Mouse (Mus musculus) MEL (cell line): ENCODE measurements around the gene Zbtb38. TPM values are rescaled to one million over a fixed set of nuclear protein-coding genes. Genes with fewer than 3 reads are reported as not detected.

ENCODE experiments used
- DNase-seq: peaks from one replicate; pipeline ENCODE4 v3.0.0; 2011; ENCODE audit warnings: low read depth, low spot score
- H3K27ac ChIP-seq: 2 replicates; pipeline ENCODE4 v1.5.1; 2012; ENCODE audit warnings: low read depth, mild to moderate bottlenecking, control low read depth, low read length, moderate library complexity; ENCODE audit not compliant: control insufficient read depth
- H3K27me3 ChIP-seq, 2 experiments: fragments of 150-350 bp in 1 of 2; sonication (generic) in 1 of 2; 2 replicates each; pipeline ENCODE4 v1.6.1; 2012; ENCODE audit warnings: low read length in 2 of 2, mild to moderate bottlenecking in 2 of 2, improper control_type of control experiment in 1 of 2, moderate library complexity in 1 of 2; ENCODE audit not compliant: insufficient read depth in 2 of 2, control insufficient read depth in 1 of 2
- H3K36me3 ChIP-seq, 2 experiments: 2 replicates each; pipeline ENCODE4 v1.6.1; 2012 to 2014; ENCODE audit warnings: low read length in 2 of 2, improper control_type of control experiment in 1 of 2, inconsistent platforms in 1 of 2, mild to moderate bottlenecking in 1 of 2; ENCODE audit not compliant: insufficient read depth in 2 of 2, control insufficient read depth in 1 of 2
- H3K4me1 ChIP-seq, 2 experiments: fragments of 150-350 bp in 1 of 2; sonication (generic) in 1 of 2; 2 replicates each; pipeline ENCODE4 v1.6.1; 2012; ENCODE audit warnings: low read length in 2 of 2, improper control_type of control experiment in 1 of 2, mild to moderate bottlenecking in 1 of 2; ENCODE audit not compliant: insufficient read depth in 2 of 2, control insufficient read depth in 1 of 2
- H3K4me3 ChIP-seq, 2 experiments: fragments of 150-350 bp in 1 of 2; sonication (generic) in 1 of 2; 2 replicates each; pipeline ENCODE4 v1.5.1; 2012; ENCODE audit warnings: low read depth in 2 of 2, low read length in 2 of 2, mild to moderate bottlenecking in 2 of 2, moderate library complexity in 2 of 2, control low read depth in 1 of 2, improper control_type of control experiment in 1 of 2; ENCODE audit not compliant: control insufficient read depth in 1 of 2, insufficient read depth in 1 of 2
- H3K79me2 ChIP-seq: 2 replicates; pipeline ENCODE4 v1.6.1; 2012; ENCODE audit warnings: mild to moderate bottlenecking, low read length, moderate library complexity; ENCODE audit not compliant: control insufficient read depth, poor library complexity, insufficient read depth
- H3K9ac ChIP-seq: 2 replicates; pipeline ENCODE4 v1.6.1; 2012; ENCODE audit warnings: low read depth, mild to moderate bottlenecking, control low read depth, low read length, moderate library complexity; ENCODE audit not compliant: control insufficient read depth, poor library complexity, severe bottlenecking
- H3K9me3 ChIP-seq: fragments of 150-350 bp; sonication (generic); replicated peaks from 2 replicates; pipeline ENCODE4 v1.6.1; 2012; ENCODE audit warnings: mild to moderate bottlenecking, low read length, improper control_type of control experiment, moderate library complexity; ENCODE audit not compliant: insufficient read depth
- CHD1 ChIP-seq: IDR thresholded peaks from 2 replicates; pipeline ENCODE4 v1.6.1; 2012; ENCODE audit warnings: low read depth, mild to moderate bottlenecking, inconsistent platforms, low read length, improper control_type of control experiment
- CHD2 ChIP-seq: IDR thresholded peaks from 2 replicates; pipeline ENCODE4 v1.6.1; 2011; ENCODE audit warnings: low read length, improper control_type of control experiment
- CTCF ChIP-seq, 3 experiments: IDR thresholded peaks in 2 of 3; conservative IDR thresholded peaks in 1 of 3; 2 replicates each; pipeline ENCODE4 v1.5.1; 2011 to 2012; ENCODE audit warnings: low read length in 3 of 3, low read depth in 2 of 3, mild to moderate bottlenecking in 2 of 3, improper control_type of control experiment in 1 of 3, inconsistent platforms in 1 of 3, mixed read lengths in 1 of 3, moderate library complexity in 1 of 3; ENCODE audit not compliant: control insufficient read depth in 1 of 3, insufficient read depth in 1 of 3, poor library complexity in 1 of 3, severe bottlenecking in 1 of 3
- E2F4 ChIP-seq: IDR thresholded peaks from 2 replicates; pipeline ENCODE4 v1.6.1; 2011; ENCODE audit warnings: low read depth, low read length, improper control_type of control experiment, borderline replicate concordance
- EP300 ChIP-seq, 2 experiments: IDR thresholded peaks; 2 replicates each; pipeline ENCODE4 v1.6.1; 2011; ENCODE audit warnings: improper control_type of control experiment in 2 of 2, low read length in 2 of 2, low read depth in 1 of 2, mild to moderate bottlenecking in 1 of 2
- ETS1 ChIP-seq: IDR thresholded peaks from 2 replicates; pipeline ENCODE4 v1.6.1; 2012; ENCODE audit warnings: low read depth, mild to moderate bottlenecking, inconsistent platforms, low read length, improper control_type of control experiment, moderate library complexity
- GATA1 ChIP-seq: IDR thresholded peaks from 2 replicates; pipeline ENCODE4 v1.6.1; 2011; ENCODE audit warnings: low read depth, low read length, improper control_type of control experiment
- HCFC1 ChIP-seq: IDR thresholded peaks from 2 replicates; pipeline ENCODE4 v1.6.1; 2012; ENCODE audit warnings: low read depth, mild to moderate bottlenecking, inconsistent platforms, low read length, improper control_type of control experiment, moderate library complexity
- MAFK ChIP-seq: IDR thresholded peaks from 2 replicates; pipeline ENCODE4 v1.6.1; 2011; ENCODE audit warnings: low read depth, mild to moderate bottlenecking, low read length, improper control_type of control experiment, borderline replicate concordance
- MAX ChIP-seq: IDR thresholded peaks from 2 replicates; pipeline ENCODE4 v1.6.1; 2011; ENCODE audit warnings: low read length, improper control_type of control experiment
- MAZ ChIP-seq: IDR thresholded peaks from 2 replicates; pipeline ENCODE4 v1.6.1; 2012; ENCODE audit warnings: low read depth, mild to moderate bottlenecking, inconsistent platforms, low read length, improper control_type of control experiment
- MEF2A ChIP-seq: IDR thresholded peaks from 2 replicates; pipeline ENCODE4 v1.6.1; 2014; ENCODE audit warnings: low read depth, mild to moderate bottlenecking, inconsistent platforms, low read length, improper control_type of control experiment; ENCODE audit not compliant: poor library complexity, insufficient replicate concordance, severe bottlenecking; ENCODE audit errors: extremely low read depth
- RAD21 ChIP-seq: IDR thresholded peaks from 2 replicates; pipeline ENCODE4 v1.6.1; 2011; ENCODE audit warnings: mild to moderate bottlenecking, low read depth, low read length, improper control_type of control experiment
- RCOR1 ChIP-seq: IDR thresholded peaks from 2 replicates; pipeline ENCODE4 v1.6.1; 2012; ENCODE audit warnings: low read depth, mild to moderate bottlenecking, inconsistent platforms, low read length, improper control_type of control experiment
- SIN3A ChIP-seq: IDR thresholded peaks from 2 replicates; pipeline ENCODE4 v1.6.1; 2012; ENCODE audit warnings: low read length, improper control_type of control experiment, inconsistent platforms
- TAL1 ChIP-seq: IDR thresholded peaks from 2 replicates; pipeline ENCODE4 v1.6.1; 2012; ENCODE audit warnings: mild to moderate bottlenecking, inconsistent platforms, low read length, moderate library complexity, mixed read lengths
- TBP ChIP-seq: IDR thresholded peaks from 2 replicates; pipeline ENCODE4 v1.8.0; 2011; ENCODE audit warnings: low read depth, low read length, improper control_type of control experiment
- TCF12 ChIP-seq: IDR thresholded peaks from 2 replicates; pipeline ENCODE4 v1.6.1; 2014; ENCODE audit warnings: low read depth, mild to moderate bottlenecking, inconsistent platforms, low read length, improper control_type of control experiment, moderate library complexity
- USF1 ChIP-seq: IDR thresholded peaks from 2 replicates; pipeline ENCODE4 v1.6.1; 2014; ENCODE audit warnings: low read depth, mild to moderate bottlenecking, inconsistent platforms, low read length, improper control_type of control experiment, moderate library complexity
- USF2 ChIP-seq, 2 experiments: IDR thresholded peaks; 2 replicates each; pipeline ENCODE4 v1.6.1; 2011 to 2012; ENCODE audit warnings: improper control_type of control experiment in 2 of 2, low read length in 2 of 2, borderline replicate concordance in 1 of 2, inconsistent platforms in 1 of 2, low read depth in 1 of 2, mild to moderate bottlenecking in 1 of 2; ENCODE audit not compliant: insufficient read depth in 1 of 2
- ZC3H11A ChIP-seq: IDR thresholded peaks from 2 replicates; pipeline ENCODE4 v1.6.1; 2012; ENCODE audit warnings: low read depth, mild to moderate bottlenecking, inconsistent platforms, low read length, improper control_type of control experiment
- ZKSCAN1 ChIP-seq: IDR thresholded peaks from 2 replicates; pipeline ENCODE4 v1.6.1; 2012; ENCODE audit warnings: low read depth, mild to moderate bottlenecking, inconsistent platforms, low read length, improper control_type of control experiment, moderate library complexity
- ZNF384 ChIP-seq: IDR thresholded peaks from 2 replicates; pipeline ENCODE4 v1.6.1; 2012; ENCODE audit warnings: low read depth, mild to moderate bottlenecking, inconsistent platforms, low read length, improper control_type of control experiment
- polyA plus RNA-seq, 2 experiments: library from polyadenylated mRNA; stranded (reverse) in 1 of 2; unstranded in 1 of 2; fragments of >175 nt in 1 of 2; fragments of >200 nt in 1 of 2; gene quantifications; 2 replicates each; pipeline versions ENCODE4 v1.2.1 to v1.2.4; 2012; ENCODE audit warnings: low replicate concordance in 2 of 2, low read depth in 1 of 2; ENCODE audit not compliant: insufficient read length in 2 of 2, insufficient read depth in 1 of 2, missing spikeins in 1 of 2
- total RNA-seq: library from RNA; depleted of rRNA; stranded (reverse); fragments of 300-350 nt; gene quantifications from 2 replicates; pipeline ENCODE4 v1.2.3, GENCODE M21; 2012

The Zbtb38 gene
- total and polyA plus RNA-seq, 3 experiments = 10.9 to 65.0 (median 12.2) TPM

DNA sequence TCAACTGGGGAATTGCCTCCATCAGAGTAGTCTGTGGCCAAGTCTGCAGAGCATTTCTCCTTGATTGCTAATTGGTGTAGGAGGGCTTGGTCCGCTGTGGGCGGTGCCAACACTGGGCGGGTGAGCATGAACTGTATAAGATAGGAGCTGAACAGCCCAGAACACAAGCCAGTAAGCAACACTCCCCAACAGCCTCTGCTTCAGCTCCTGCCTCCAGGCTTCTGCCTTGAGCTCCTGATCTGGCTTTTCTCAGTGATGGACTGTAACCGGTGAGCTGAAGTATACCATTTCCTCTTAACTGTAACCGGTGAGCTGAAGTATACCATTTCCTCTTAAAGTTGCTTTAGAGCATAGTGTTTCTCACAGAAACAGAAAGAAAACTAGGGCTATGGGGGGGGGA is 12.8 kb upstream of the Zbtb38 start (continued):
- TF ChIP-seq MAX (no peak), TAL1 (peak; percentile 19; the same call in 1 of the 2 replicates)

GRCm38 (mm10) chr9:96763847-96764631 is 11.4 kb upstream of the Zbtb38 start:
- peak; percentile 71 for DNase-seq
- Histone ChIP-seq H3K9ac (peak overlapping the region; percentile 41), H3K79me2 (no peaks in the 10 kb centered on the region; the same call in 1 of the 2 replicates), H3K36me3 (peaks cover 0 to 35% of the 10 kb centered on the region in 2 experiments; a peak in 2 of 4 replicates), H3K27ac (peak overlapping the region; percentile 97), H3K4me3 (peak overlapping the region; percentile 32 to 49; a peak in 3 of 4 replicates), H3K27me3 (no peaks in the 10 kb centered on the region), H3K9me3 (no peaks in the 10 kb centered on the region), H3K4me1 (peaks cover 11 to 34% of the 10 kb centered on the region in 2 experiments)
- no peak for TF ChIP-seq CHD2
- TF ChIP-seq SIN3A = no peak; the same call in 1 of the 2 replicates
- peak; percentile 93 for TF ChIP-seq ZNF384
- no peak for TF ChIP-seq MAFK
- TF ChIP-seq RCOR1 = peak; percentile 75
- TF ChIP-seq MEF2A = no peak
- TF ChIP-seq ZKSCAN1 = no peak
- TF ChIP-seq TBP = peak; percentile 18; the same call in 1 of the 2 replicates
- TF ChIP-seq ETS1 = peak; percentile 75
- peak; percentile 76 for TF ChIP-seq GATA1
- TF ChIP-seq CTCF (IDR thresholded peaks at IDR 0.05 in 2 of 3, conservative IDR thresholded peaks at IDR 0.05 in 1 of 3; ENCODE audit: control insufficient read depth in 1 of 3, insufficient read depth in 1 of 3, low read depth in 2 of 3, low read length in 3 of 3, poor library complexity in 1 of 3, severe bottlenecking in 1 of 3) = no peak
- peak; percentile 65; the same call in 1 of the 2 replicates for TF ChIP-seq TCF12
- TF ChIP-seq HCFC1 = 0 out of 2 replicates have a peak, but pooled peaks have one; percentile 16
- no peak for TF ChIP-seq E2F4
- no peak for TF ChIP-seq CHD1
- TF ChIP-seq USF2 (IDR thresholded peaks at IDR 0.05; ENCODE audit: borderline replicate concordance in 1 of 2, insufficient read depth in 1 of 2, low read depth in 1 of 2, low read length in 2 of 2) = no peak
- peak; percentile 59 to 75 for TF ChIP-seq EP300 (IDR thresholded peaks at IDR 0.05; ENCODE audit: low read depth in 1 of 2, low read length in 2 of 2)
- no peak for TF ChIP-seq ZC3H11A
- peak; percentile 30; the same call in 1 of the 2 replicates for TF ChIP-seq TAL1
- peak; percentile 74 for TF ChIP-seq USF1
- TF ChIP-seq MAZ = no peak
- no peak for TF ChIP-seq RAD21
